Mouse (Mus musculus) left cerebral cortex, adult 2 months (tissue): Measurements from ENCODE around the gene Kcnn3. TPM values are rescaled to one million over a fixed set of nuclear protein-coding genes. Genes with fewer than 3 reads are reported as not detected.

Experiments
- DNase-seq, 2 experiments: peaks; one replicate each; pipeline ENCODE4 v3.0.0; 2021 to 2022; ENCODE audit warnings: low spot score in 2 of 2, mixed read lengths in 1 of 2; ENCODE audit errors: extremely low spot score in 1 of 2
- H3K27ac ChIP-seq: fragments of 200-600 bp; 2 replicates; pipeline ENCODE4 v1.8.1; 2022
- H3K4me3 ChIP-seq: fragments of 200-600 bp; 2 replicates; pipeline ENCODE4 v1.8.1; 2022
- CTCF ChIP-seq: fragments of 200-600 bp; IDR thresholded peaks from 2 replicates; pipeline ENCODE4 v1.8.1; 2022; ENCODE audit warnings: antibody characterized with exemption, mild to moderate bottlenecking, moderate library complexity
- intact Hi-C: fragments of 180-260 bp; cut with DNase I; formaldehyde crosslinking; loops from one replicate; pipeline ENCODE4 v1.15.1; 2025
- total RNA-seq, 2 experiments: library from RNA; stranded (reverse); gene quantifications; 2 replicates each; pipeline ENCODE4 v1.2.3; 2021

Gene Kcnn3
- total RNA-seq, 2 experiments from 2014 or later: 18.2 to 27.3 TPM

GRCm38 (mm10) chr3:89659938-89660620, 140.1 kb downstream of the Kcnn3 start:
- Histone ChIP-seq H3K27ac (no peak overlapping the region), H3K4me3 (no peak overlapping the region)
- intact Hi-C loops: no loop called here
- TF ChIP-seq CTCF: no peak
- no peak for DNase-seq

DNA sequence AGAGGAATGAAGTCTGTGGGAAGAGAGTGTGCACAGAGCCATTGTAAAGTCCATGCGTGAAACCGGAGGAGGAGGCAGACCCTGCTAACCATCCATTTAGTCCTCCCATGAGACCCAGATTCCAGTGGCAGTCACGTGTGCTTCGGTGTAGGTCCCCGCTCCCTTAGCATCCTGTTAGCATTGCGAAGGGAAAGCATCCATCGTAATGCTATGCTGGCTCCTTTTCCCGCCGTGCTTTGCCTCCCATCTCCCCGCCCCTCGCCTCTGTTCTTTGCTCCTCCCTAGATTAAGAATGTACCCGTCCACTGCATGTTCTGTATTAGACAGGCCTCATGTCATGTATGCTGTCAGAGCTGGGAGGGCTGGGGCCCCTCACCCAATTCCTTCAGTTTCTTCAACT, 144.8 kb downstream of the Kcnn3 start:
- no peak for DNase-seq
- intact Hi-C loops: no loop called here
- TF ChIP-seq CTCF: no peak
- H3K4me3 ChIP-seq: no peak overlapping the region
- H3K27ac ChIP-seq: no peak overlapping the region

DNA sequence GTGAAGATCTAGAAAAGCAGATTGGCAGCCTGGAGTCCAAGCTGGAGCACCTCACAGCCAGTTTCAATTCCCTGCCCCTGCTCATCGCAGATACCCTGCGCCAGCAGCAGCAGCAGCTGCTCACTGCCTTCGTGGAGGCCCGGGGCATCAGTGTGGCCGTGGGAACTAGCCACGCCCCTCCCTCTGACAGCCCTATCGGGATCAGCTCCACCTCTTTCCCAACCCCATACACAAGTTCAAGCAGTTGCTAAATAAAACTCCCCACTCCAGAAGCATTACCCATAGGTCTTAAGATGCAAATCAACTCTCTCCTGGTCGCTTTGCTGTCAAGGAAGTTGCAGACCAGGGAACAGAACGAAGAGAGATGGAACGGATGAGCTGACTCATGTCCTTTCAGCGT, 147.2 kb downstream of the Kcnn3 start:
- no peak for DNase-seq
- no peak for TF ChIP-seq CTCF
- no peak overlapping the region for H3K27ac ChIP-seq
- no peak overlapping the region for H3K4me3 ChIP-seq
- intact Hi-C loops: no loop called here

DNA sequence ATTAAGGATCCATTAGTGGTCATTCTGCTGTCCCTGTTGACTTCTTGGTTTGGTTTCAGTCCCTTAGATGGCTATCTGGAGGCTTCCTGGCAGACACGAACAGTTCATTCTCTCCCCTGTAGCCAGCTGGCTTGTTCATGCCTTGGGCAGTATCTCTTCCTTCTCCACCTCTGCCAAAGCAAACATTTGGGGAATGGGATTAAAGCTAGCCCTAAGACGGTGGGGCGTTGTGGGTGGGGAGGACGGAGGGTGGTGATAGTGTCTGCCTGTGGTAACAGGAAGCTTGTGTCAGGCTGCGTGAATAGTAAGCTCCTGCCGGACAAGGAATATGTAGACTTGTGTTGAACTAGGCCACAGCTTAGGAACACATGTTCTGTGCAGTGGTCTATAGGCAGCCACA, 151.4 kb downstream of the Kcnn3 start:
- no peak overlapping the region for H3K4me3 ChIP-seq
- intact Hi-C loops: no loop called here
- no peak for TF ChIP-seq CTCF
- DNase-seq: no peak
- no peak overlapping the region for H3K27ac ChIP-seq

DNA sequence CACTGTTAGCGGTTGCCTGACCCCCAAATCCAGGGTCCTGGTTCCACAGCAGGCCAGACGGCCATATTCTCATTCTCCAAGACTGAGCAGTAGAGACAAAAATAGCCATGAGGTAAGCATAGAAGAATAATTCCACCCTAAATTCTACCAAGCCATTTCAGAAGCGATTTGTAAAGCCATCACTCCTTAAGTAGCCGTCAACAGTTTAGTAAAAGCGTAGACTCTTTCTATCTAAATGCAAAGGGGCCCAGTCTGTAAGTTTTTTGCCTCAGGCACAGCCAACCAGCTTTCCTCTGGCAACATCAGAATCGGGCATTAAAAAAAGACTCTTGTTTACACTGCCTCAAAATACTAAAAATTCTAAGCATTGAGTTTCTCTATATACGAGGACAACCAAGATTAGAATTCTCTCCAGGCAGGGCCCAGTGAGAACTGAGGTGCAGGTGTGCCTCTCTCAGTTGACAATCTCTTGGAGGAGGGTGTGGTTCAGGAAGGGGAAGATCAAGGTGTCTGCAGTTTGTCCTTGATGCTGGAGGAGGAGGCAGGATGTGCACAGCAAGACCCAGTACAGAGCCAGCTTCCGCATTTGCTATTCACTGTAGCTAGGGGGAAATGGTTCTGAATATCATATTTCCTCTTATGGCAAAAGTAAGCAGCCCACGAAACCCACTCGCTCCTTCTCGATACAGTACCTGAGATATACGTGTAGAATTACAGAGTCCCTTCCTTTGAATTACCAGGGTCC, 152.8 kb downstream of the Kcnn3 start:
- intact Hi-C loops: no loop called here
- no peak overlapping the region for H3K27ac ChIP-seq
- DNase-seq: no peak
- no peak overlapping the region for H3K4me3 ChIP-seq
- TF ChIP-seq CTCF: no peak

DNA sequence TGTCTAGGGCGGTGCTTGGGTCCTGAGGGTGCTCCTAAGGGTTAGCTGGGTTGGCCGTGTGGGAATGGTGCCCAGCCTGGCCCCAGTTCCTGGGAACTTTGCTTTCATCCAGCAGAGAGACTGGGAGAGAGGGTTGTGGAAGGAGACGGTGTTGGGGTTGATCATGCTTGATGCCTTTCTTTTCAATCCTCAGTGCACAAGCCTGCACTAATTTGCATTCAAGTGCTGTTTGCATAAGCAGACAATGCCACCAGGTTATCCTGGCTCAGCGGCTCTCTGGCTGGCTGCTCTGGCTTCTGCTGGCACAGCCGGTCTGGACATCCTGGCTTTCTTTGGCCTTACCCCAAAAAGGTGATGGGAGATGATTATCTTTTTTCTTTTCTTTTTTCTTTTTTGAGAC, 157.7 kb downstream of the Kcnn3 start:
- intact Hi-C loops: no loop called here

DNA sequence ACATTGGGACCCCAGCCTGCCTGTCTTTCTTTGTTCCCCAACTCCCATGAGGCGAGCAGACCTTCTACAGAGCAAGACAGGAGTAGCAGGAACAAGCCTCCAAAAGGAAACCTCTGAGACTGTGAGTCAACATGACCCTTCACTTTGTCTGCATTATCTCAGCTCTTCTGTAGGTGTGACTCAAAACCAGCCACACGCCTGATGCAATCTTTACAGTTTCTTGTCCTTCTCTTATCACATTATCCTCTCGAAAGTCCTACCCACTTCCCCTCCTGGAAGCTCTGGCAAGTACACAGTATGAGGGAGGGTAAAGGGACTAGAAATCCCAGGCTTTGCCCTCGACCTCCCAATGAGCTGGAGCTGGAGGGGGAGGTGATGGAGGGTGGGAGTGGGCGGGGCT, 166.1 kb downstream of the Kcnn3 start:
- H3K4me3 ChIP-seq: no peak overlapping the region
- no peak for DNase-seq
- TF ChIP-seq CTCF: no peak
- H3K27ac ChIP-seq: no peak overlapping the region
- intact Hi-C loops: no loop called here

More for the DNA sequence above, 157.7 kb downstream of the Kcnn3 start:
- Histone ChIP-seq H3K4me3 (no peak overlapping the region), H3K27ac (no peak overlapping the region)
- no peak for TF ChIP-seq CTCF
- DNase-seq: no peak

DNA sequence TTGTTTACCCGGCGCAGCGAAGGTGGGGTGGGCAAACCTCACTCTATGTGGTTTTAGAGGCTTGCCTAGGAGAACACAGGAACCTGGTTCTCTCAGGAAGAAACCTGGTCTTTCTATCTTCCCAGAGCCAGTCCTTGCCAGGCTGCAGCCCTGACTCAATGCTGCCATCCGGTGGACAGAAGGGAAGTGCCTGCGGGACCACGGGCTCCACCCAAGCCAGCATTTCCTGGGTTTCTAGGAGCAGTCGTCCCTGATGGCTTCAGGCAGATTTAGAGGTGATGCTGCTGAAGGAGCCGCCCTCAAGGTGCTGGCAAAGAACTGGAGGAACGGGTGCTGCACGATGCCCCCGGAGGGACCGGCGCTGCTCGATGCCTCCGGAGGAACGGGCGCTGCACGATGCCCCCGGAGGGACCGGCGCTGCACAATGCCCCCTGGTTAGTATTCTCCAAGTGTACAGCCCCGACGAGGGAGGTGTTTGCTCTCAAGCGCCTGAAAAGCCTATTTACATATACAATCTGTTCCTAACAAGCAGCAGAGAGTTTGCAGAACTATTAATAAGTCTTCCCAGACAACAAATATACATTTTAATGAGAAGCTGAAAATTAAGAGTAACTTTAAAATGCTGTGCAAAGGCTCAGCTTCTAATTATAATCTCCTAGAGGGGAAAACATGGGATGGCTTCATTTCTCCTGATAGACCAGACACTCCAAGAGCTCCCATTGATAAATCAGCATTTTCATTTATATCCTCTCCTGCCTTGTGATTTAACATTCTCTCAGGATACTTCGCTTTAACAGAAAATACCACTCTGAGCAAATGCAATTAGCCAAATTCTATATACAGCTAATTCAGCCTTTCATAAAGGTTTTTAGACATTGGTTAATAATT, 169.0 kb downstream of the Kcnn3 start:
- Histone ChIP-seq H3K4me3 (peak overlapping the region; percentile 46), H3K27ac (peak overlapping the region; percentile 66)
- peak; percentile 100 for TF ChIP-seq CTCF
- intact Hi-C loops: loop anchor here (1.0 to 2.0 kb wide), 3 partner anchors 168 to 232 kb away; no protein-coding TSS in a partner anchor
- peak; percentile 87 to 95 for DNase-seq

- DNase-seq: no peak
- Histone ChIP-seq H3K27ac (no peak overlapping the region), H3K4me3 (no peak overlapping the region)
- intact Hi-C loops: no loop called here
- TF ChIP-seq CTCF: no peak
These were observed 171.8 kb downstream of the Kcnn3 start for GRCm38 (mm10) chr3:89691776-89692175.

DNA sequence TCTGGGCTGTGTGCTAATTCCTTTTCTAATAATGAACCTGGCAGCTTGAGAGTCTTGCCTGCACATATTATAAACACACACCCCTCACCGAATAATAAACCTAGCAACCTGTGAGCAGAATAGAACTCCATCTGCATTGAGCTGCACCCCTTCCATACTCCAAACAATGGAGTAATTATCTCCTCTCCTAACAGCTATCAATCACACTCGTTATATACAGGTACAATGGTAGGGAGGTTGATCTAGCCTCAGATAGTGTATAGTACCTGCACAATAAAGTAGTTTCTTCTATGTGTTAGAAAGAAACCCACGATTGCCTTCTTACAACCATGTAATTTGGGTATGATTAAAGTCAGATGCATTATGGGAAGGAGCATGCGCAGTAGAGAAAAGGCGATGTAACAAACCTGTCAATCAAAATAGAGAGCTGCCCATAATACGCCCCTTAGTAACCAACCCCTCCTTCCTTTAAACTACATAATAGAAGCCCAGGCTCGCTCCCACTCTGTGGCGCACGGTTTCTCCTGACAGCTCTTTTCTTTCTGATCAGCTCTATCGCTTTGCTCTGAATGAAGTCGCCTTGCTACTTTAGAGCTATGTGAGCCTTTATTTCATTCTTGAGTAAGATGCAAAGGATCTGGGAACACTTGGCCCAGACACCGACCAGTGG, 176.3 kb downstream of the Kcnn3 start:
- Histone ChIP-seq H3K4me3 (peak overlapping the region; percentile 22; the same call in 1 of the 2 replicates), H3K27ac (no peak overlapping the region; the same call in 1 of the 2 replicates)
- TF ChIP-seq CTCF: no peak
- intact Hi-C loops: no loop called here
- DNase-seq: peak in 1 of 2 experiments; percentile 28

DNA sequence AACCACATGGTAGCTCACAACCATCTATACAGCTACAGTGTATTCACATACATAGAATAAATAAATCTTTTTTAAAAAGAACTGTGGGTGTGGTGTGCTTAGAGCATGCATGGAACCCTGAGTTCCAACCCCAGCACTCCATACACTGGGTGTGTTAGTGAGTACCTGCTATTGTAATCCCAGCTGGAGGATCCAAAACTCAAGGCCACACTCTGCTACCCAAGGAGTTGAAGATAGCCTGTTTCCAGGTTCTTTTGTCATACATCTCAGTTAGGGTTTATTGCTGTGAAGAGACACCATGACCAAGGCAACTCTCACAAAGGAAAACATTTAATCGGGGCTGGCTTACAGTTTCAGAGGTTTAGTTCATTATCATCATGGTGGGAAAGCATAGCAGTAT, 179.0 kb downstream of the Kcnn3 start:
- no peak for DNase-seq
- TF ChIP-seq CTCF: no peak
- intact Hi-C loops: no loop called here
- no peak overlapping the region for H3K4me3 ChIP-seq
- H3K27ac ChIP-seq: no peak overlapping the region
